Mouse (Mus musculus): Measurements from ENCODE around the gene Pla2g7. TPM values are rescaled to one million over a fixed set of nuclear protein-coding genes. Genes with fewer than 3 reads are reported as not detected.

Pla2g7 gene
- polyA plus RNA-seq, 1 experiment from 2014 or later: 22.6 TPM

DNA sequence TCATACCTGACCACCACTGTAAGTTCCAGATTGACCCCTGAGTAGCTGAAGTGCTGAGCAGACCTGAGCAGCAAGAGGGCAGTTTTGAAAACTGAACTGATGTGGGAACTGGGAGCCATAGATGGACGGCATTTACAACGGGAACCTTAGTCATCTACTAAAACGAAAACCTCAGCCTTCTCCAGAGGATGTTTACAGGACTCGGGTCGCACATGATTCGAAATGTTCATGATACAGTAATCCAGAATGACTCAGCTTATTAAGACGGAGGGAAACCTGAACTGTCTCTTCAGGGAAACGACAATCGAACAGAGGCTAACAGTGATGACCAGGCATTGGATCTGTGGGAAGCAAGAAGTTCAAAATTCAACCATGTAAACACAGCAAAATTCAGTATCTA is 51.3 kb downstream of the Pla2g7 start:
- WGBS (ENCODE audit: insufficient replicate concordance): 59% methylated on average over 9 of the region's 9 CpGs

DNA sequence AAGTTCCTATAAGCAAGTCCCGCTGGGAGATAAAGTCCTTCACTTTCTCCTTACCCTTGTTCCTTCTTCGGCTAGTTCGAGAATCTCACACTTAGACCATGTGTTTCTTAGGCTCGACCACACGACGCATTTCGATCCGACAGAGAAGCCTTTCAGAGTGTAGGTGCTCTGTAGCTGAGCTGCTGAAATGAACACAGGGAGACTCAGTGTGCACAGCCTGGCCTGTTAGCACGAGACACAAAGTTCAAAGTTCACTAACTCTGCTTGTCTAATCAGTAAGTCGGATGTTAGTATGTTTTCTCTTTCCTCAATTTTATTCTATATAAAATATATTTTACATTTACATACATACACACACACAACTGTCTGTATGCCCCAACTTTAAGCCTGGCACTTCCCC is 54.2 kb downstream of the Pla2g7 start:
- no peak for ATAC-seq (ENCODE audit: insufficient read depth)
- Histone ChIP-seq H3K27me3 (no peaks in the 10 kb centered on the region), H3K36me3 (replicated peaks) (no peaks in the 10 kb centered on the region), H3K4me2 (no peak overlapping the region), H3K27ac (replicated peaks) (no peak overlapping the region), H3K4me3 (replicated peaks) (no peak overlapping the region), H3K9me3 (replicated peaks) (no peaks in the 10 kb centered on the region), H3K9ac (no peak overlapping the region), H3K4me1 (replicated peaks) (no peaks in the 10 kb centered on the region)
- 65% methylated on average over 10 of the region's 10 CpGs for WGBS (ENCODE audit: insufficient replicate concordance)

More for the DNA sequence above, 51.3 kb downstream of the Pla2g7 start:
- ATAC-seq (ENCODE audit: insufficient read depth): no peak
- Histone ChIP-seq H3K4me2 (no peak overlapping the region), H3K9ac (no peak overlapping the region), H3K27me3 (no peaks in the 10 kb centered on the region), H3K27ac (replicated peaks) (no peak overlapping the region), H3K9me3 (replicated peaks) (no peaks in the 10 kb centered on the region), H3K36me3 (replicated peaks) (no peaks in the 10 kb centered on the region), H3K4me1 (replicated peaks) (no peaks in the 10 kb centered on the region), H3K4me3 (replicated peaks) (no peak overlapping the region)

DNA sequence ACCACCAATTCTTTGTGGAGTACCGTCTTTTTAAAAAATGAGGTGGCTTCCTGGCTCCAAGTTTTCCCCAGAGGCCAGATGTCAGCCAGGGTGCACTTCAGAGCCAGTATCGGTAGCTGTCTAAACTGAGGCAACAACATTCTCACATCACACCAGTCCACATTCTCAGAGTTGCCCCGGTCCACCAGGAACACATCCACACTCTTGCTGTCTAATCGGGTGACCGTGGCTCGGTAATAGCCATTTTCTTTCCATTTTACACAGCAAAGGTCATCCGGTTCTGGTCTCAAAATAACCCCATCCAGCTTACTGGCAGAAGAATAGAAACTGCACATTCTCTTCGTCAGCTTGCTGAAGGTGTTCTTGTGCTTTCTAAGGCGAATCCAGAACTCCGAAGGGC is 60.3 kb downstream of the Pla2g7 start:
- no peak overlapping the region for H3K27ac ChIP-seq (replicated peaks)
- no peaks in the 10 kb centered on the region for H3K36me3 ChIP-seq (replicated peaks)
- peaks cover 3% of the 10 kb centered on the region; the same call in 1 of the 2 replicates for H3K4me1 ChIP-seq (replicated peaks)
- no peak overlapping the region for H3K9ac ChIP-seq
- no peak overlapping the region for H3K4me2 ChIP-seq
- ATAC-seq (ENCODE audit: insufficient read depth): no peak
- H3K27me3 ChIP-seq: peaks cover 47% of the 10 kb centered on the region
- WGBS (ENCODE audit: insufficient replicate concordance): 72% methylated on average over 10 of the region's 10 CpGs
- H3K4me3 ChIP-seq (replicated peaks): no peak overlapping the region
- H3K9me3 ChIP-seq (replicated peaks): no peaks in the 10 kb centered on the region

DNA sequence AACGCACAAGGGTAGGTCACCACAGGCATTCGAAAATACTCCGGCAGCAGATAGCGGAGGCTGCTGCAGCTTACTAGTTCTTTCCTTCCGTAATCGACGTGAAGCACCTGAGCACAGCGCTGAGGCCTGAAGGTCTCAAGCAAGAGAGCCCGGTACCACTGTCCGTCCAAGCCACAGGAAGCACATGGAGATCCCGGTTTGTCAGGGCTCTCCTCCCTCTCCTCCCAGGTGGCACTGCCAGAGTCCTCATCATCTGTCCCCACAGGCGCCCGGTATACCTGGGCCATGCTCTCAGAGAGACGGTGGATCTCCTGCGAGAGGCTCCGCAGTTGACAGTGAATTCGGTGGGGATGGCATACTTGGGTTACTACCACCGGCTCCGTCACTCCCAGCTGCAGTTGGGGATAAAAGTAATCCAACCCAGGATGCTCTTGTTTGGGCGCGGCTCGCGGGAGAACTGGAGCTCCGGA is 61.2 kb downstream of the Pla2g7 start:
- peaks cover 47% of the 10 kb centered on the region for H3K27me3 ChIP-seq
- ATAC-seq (ENCODE audit: insufficient read depth): no peak
- H3K9ac ChIP-seq: no peak overlapping the region
- H3K27ac ChIP-seq (replicated peaks): no peak overlapping the region
- WGBS (ENCODE audit: insufficient replicate concordance): 21% methylated on average over 24 of the region's 24 CpGs
- peaks cover 3% of the 10 kb centered on the region; the same call in 1 of the 2 replicates for H3K4me1 ChIP-seq (replicated peaks)
- H3K4me3 ChIP-seq (replicated peaks): no peak overlapping the region
- H3K36me3 ChIP-seq (replicated peaks): no peaks in the 10 kb centered on the region
- peak overlapping the region; percentile 43; the same call in 1 of the 2 replicates for H3K4me2 ChIP-seq
- H3K9me3 ChIP-seq (replicated peaks): no peaks in the 10 kb centered on the region

DNA sequence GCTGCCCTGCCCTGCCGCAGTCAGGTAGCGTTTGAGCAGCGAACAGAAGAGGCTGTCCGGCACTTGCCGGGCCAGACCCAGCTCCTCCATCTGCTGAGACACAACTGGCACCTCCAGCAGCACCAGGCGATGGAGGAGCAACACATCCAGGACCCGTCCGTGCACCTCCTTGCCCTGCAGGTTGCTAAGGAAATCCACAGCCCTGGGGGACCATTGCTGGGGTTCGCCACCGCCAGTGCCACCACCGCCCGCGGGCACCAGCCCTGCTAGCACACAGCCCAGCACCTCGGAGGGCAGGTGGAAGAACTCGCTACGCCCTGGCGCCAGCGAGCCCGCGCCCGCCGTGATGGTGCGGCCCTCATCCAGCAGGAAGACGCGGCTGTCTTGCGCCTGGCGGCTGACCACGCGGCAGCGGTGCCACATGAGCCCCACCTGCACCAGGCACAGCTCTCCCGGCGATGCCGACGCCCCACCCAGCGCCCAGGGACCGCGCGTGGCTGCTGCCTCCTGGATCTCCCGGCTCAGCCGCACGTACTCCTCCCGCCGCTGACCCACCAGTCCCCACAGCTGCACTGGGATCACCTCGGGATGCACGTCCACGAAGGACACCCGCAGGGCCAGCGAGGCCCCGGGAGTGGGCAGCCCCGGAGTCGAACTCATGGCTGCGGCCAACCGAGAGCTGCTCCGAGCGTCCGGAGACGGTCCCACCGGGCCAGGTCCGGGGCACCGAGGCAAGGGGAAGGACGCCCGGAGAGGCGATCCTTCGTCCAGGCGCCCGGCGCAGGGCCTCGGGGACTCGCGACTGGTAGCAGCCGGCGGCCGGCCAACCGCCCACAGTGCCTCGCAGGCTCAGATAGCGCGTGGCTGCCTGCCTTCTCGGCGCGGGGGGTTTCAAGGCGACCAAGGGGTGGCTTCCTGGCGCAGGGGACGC is 61.9 kb downstream of the Pla2g7 start, which contains the start of gene Tdrd6:
TSS of gene Tdrd6 (minus strand) at position 804 of the 931 bp plus-strand sequence.
- H3K4me2 ChIP-seq: peak within 1 kb of the TSS; percentile 43
- H3K9me3 ChIP-seq (replicated peaks): no peaks in the 10 kb centered on the region
- peak within 1 kb of the TSS; percentile 14; the same call in 1 of the 2 replicates for H3K4me3 ChIP-seq (replicated peaks)
- no peak within 1 kb of the TSS for H3K27ac ChIP-seq (replicated peaks)
- H3K9ac ChIP-seq: no peak within 1 kb of the TSS
- WGBS (ENCODE audit: insufficient replicate concordance): 5% methylated on average over 76 of the region's 83 CpGs
- peaks cover 3% of the 10 kb centered on the region; the same call in 1 of the 2 replicates for H3K4me1 ChIP-seq (replicated peaks)
- no peak for ATAC-seq (ENCODE audit: insufficient read depth)
- no peaks in the 10 kb centered on the region for H3K36me3 ChIP-seq (replicated peaks)
- peaks cover 47% of the 10 kb centered on the region for H3K27me3 ChIP-seq

GRCm38 (mm10) chr17:43630427-43630760 is 62.5 kb downstream of the Pla2g7 start:
- Histone ChIP-seq H3K4me1 (replicated peaks) (peaks cover 3% of the 10 kb centered on the region; the same call in 1 of the 2 replicates), H3K36me3 (replicated peaks) (no peaks in the 10 kb centered on the region), H3K9ac (no peak overlapping the region), H3K4me3 (replicated peaks) (no peak overlapping the region), H3K27me3 (peaks cover 47% of the 10 kb centered on the region), H3K9me3 (replicated peaks) (no peaks in the 10 kb centered on the region), H3K27ac (replicated peaks) (no peak overlapping the region), H3K4me2 (no peak overlapping the region)
- no peak for ATAC-seq (ENCODE audit: insufficient read depth)
- 47% methylated on average over 13 of the region's 13 CpGs for WGBS (ENCODE audit: insufficient replicate concordance)

DNA sequence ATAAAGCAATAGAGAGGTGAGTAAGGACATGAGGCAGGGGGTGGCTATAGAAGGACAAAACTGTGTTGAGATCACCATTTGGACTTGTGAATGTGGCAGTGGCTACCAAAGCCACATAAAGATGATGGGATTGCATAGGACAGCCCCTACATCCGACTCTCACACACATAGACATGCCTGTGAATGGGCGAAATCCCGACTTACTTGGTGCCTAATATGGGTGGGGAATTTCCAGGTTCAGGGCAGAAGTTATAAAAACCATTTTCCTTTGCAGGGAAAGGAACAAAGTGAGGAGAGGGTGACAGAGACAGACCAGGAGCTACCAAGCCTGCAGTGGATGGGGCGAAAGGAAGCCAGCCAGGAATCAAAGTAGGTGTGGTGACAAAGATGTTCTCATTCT is 69.2 kb downstream of the Pla2g7 start:
- H3K4me3 ChIP-seq (replicated peaks): no peak overlapping the region
- H3K36me3 ChIP-seq (replicated peaks): no peaks in the 10 kb centered on the region
- peaks cover 6% of the 10 kb centered on the region; the same call in 1 of the 2 replicates for H3K27me3 ChIP-seq
- no peak for ATAC-seq (ENCODE audit: insufficient read depth)
- H3K9ac ChIP-seq: no peak overlapping the region
- no peak overlapping the region for H3K27ac ChIP-seq (replicated peaks)
- no peaks in the 10 kb centered on the region for H3K9me3 ChIP-seq (replicated peaks)
- WGBS (ENCODE audit: insufficient replicate concordance): 66% methylated on average over 4 of the region's 4 CpGs
- H3K4me2 ChIP-seq: no peak overlapping the region
- no peaks in the 10 kb centered on the region for H3K4me1 ChIP-seq (replicated peaks)

DNA sequence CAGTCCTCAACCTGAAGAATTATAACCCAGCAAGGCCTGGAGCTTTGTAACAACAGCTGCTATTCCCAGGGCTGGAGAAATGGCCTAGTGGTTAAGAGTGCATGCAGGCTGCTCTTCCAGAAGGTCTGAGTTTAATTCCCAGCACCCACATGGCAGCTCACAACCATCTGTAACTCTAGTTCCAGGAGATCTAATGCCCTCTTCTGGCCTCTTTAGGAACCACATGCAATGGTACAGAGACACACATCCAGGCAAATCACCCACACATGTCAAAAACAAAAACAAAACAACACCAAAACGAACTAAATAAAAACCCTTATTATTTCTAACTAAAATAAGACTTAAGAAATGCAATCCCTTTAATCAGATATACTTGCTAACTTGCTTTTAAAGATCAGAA is 72.9 kb downstream of the Pla2g7 start:
- no peaks in the 10 kb centered on the region for H3K36me3 ChIP-seq (replicated peaks)
- H3K27ac ChIP-seq (replicated peaks): no peak overlapping the region
- no peaks in the 10 kb centered on the region for H3K9me3 ChIP-seq (replicated peaks)
- H3K9ac ChIP-seq: no peak overlapping the region
- no peak overlapping the region for H3K4me2 ChIP-seq
- ATAC-seq (ENCODE audit: insufficient read depth): no peak
- no peak overlapping the region for H3K4me3 ChIP-seq (replicated peaks)
- WGBS (ENCODE audit: insufficient replicate concordance): 32% methylated on average over 1 of the region's 1 CpGs
- H3K27me3 ChIP-seq: no peaks in the 10 kb centered on the region
- H3K4me1 ChIP-seq (replicated peaks): 0 out of 2 replicates have a peak, but pooled peaks cover 6% of the 10 kb centered on the region

- no peak overlapping the region for H3K27ac ChIP-seq (replicated peaks)
- no peaks in the 10 kb centered on the region for H3K36me3 ChIP-seq (replicated peaks)
These were observed 75.3 kb downstream of the Pla2g7 start for GRCm38 (mm10) chr17:43643191-43643590.

DNA sequence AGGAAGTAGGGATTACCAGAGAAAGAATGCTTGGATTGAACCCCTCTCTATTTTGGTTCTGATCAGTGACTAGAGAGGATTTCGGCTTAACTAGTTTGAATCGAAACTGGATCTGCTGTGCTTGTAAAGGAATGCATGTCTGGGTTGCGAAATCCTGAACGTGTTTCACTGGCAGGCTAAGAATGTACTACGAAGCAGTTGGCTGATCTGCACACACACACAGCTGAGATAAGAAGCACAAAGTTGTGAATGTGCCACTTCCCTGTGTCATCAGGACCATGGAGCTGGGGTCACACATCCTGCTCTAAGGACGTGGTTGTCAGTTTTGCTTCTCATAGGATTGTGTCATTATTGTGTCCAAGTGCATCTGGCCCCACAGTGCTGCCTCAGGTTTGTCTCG is 76.5 kb downstream of the Pla2g7 start:
- Histone ChIP-seq H3K4me1 (replicated peaks) (0 out of 2 replicates have a peak, but pooled peaks cover 6% of the 10 kb centered on the region), H3K9me3 (replicated peaks) (no peaks in the 10 kb centered on the region), H3K9ac (no peak overlapping the region), H3K4me2 (no peak overlapping the region), H3K4me3 (replicated peaks) (no peak overlapping the region), H3K27ac (replicated peaks) (0 out of 2 replicates have a peak overlapping the region, but pooled peaks have one; percentile 4), H3K36me3 (replicated peaks) (no peaks in the 10 kb centered on the region), H3K27me3 (no peaks in the 10 kb centered on the region)
- peak; percentile 54 for ATAC-seq (ENCODE audit: insufficient read depth)
- 22% methylated on average over 7 of the region's 7 CpGs for WGBS (ENCODE audit: insufficient replicate concordance)

More at GRCm38 (mm10) chr17:43643191-43643590, 75.3 kb downstream of the Pla2g7 start:
- ATAC-seq (ENCODE audit: insufficient read depth): no peak
- Histone ChIP-seq H3K27me3 (no peaks in the 10 kb centered on the region), H3K4me1 (replicated peaks) (0 out of 2 replicates have a peak, but pooled peaks cover 6% of the 10 kb centered on the region), H3K9me3 (replicated peaks) (no peaks in the 10 kb centered on the region), H3K9ac (no peak overlapping the region), H3K4me2 (no peak overlapping the region), H3K4me3 (replicated peaks) (no peak overlapping the region)
- WGBS (ENCODE audit: insufficient replicate concordance): 68% methylated on average over 7 of the region's 7 CpGs

GRCm38 (mm10) chr17:43645136-43645535 is 77.2 kb downstream of the Pla2g7 start:
- no peaks in the 10 kb centered on the region for H3K36me3 ChIP-seq (replicated peaks)
- H3K27me3 ChIP-seq: no peaks in the 10 kb centered on the region
- no peaks in the 10 kb centered on the region for H3K9me3 ChIP-seq (replicated peaks)
- H3K9ac ChIP-seq: no peak overlapping the region
- no peak overlapping the region for H3K4me2 ChIP-seq
- H3K4me1 ChIP-seq (replicated peaks): 0 out of 2 replicates have a peak, but pooled peaks cover 6% of the 10 kb centered on the region
- no peak overlapping the region for H3K4me3 ChIP-seq (replicated peaks)
- ATAC-seq (ENCODE audit: insufficient read depth): no peak
- 42% methylated on average over 3 of the region's 3 CpGs for WGBS (ENCODE audit: insufficient replicate concordance)
- H3K27ac ChIP-seq (replicated peaks): no peak overlapping the region

All from liver, embryonic 15.5 days (tissue).